Mouse (Mus musculus) sigmoid colon, adult 10 weeks (tissue): ENCODE measurements around the gene Syna. TPM values are rescaled to one million over a fixed set of nuclear protein-coding genes. Genes with fewer than 3 reads are reported as not detected.

ENCODE experiments used
- polyA plus RNA-seq: library from polyadenylated mRNA; stranded (reverse); fragments of 350-450 nt; fragmentation: Illumina TruSeq; extraction: RNeasy Lipid Tissue Mini Kit (QIAGEN cat#74804); gene quantifications from one replicate; pipeline ENCODE4 v1.2.3, GENCODE M21; 2014; ENCODE audit warnings: low read depth, low replicate concordance

The Syna gene
- 0.22 TPM for polyA plus RNA-seq

DNA sequence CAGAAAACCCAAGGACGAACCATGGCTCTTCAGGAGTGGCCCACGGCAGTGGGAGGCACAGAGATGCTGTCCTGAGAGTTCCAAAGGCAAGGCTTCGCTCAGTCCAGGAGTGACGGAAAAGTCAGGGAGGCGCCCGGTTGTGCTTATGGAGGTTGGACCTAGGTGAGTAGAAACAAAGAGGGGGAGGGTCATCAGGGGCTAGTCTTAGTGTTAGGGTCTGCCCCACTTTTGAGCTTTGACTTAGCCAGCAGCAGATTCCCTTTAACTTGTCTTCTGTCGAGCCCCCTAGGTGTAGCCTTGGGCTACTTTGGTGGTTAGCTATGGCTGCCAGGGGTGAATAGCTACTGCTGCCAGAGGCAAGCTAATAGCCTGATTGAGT is at the start of gene Syna:
TSS of gene Syna (minus strand) at position 101 of the 379 bp plus-strand sequence.

DNA sequence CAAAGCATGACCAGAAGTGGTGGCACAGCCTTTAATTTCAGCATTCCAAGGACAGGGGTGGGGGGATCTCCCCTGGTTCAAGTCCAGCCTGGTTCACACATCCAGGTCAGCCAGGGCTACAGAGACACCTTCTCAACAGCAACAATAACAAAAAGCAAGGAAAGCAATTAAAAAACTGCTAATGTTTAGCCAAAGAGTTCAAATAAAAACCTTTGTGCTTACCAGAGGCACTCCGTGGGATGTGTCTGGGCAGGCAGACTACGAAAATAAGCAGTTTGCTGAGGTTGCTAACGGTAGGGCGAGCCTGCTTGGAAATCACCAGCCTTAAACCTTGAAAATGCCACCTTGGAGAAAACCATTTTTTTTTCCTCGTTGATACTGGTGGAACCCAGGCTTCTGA is 21.2 kb upstream of the Syna start, which contains the start of gene Rfc2:
TSS of gene Rfc2 (plus strand) at position 221 of the 400 bp plus-strand sequence.

DNA sequence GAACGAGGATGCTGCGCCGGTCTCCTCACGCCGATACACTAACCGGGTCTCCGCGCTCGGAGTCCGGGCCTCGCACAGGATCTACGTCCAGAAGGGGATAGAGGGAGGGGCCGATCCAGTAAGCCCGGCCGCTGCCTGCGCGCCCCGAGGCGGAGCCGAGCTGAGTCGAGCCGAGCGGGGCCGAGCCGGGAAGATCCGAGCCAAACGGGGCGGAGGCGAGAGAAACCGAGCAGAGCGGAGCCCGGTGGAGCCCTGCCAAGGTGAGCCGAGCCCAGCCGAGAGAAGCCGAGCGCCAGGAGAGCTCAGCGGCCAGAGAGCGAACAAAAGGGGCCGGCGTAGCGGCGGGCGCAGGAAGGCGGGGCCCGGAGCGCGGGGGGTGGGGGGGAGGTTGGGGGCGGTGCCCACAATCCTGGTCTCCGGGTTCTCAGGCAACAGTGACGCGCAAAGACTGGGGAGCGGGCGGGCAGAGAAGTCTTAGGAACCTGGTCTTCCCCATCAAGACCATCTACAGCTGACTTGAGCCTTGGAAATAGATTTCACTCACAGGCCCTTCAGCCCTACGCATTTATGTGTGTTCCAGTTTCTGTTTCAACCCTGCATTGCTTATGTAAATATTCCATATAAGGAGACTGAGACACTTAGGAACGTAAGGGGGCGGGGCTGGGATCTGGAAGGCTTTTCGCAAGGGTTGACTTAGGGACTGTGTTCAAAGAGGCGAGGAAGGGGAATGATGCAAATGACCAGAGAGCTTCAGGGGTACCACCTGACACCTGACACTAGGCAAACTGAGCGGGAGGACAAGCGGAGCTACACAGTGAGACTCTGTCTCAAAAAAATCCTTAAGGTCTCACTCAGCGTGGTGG is 7.6 kb downstream of the Syna start, which contains the start of gene Clip2:
TSS of gene Clip2 (minus strand) at position 325 of the 863 bp plus-strand sequence.

Other genes with a start within 250 kb of the Syna start
- 43.3 TPM for gene Gtf2i, start 245.4 kb downstream of the Syna start, polyA plus RNA-seq
- 17.2 TPM for gene Gtf2ird1, start 103.5 kb downstream of the Syna start, polyA plus RNA-seq
- gene Clip2, start 7.7 kb downstream of the Syna start, polyA plus RNA-seq = 1.2 TPM
- 9.1 TPM for gene Rfc2, start 21.2 kb upstream of the Syna start, polyA plus RNA-seq
- 4.4 TPM for gene Lat2, start 54.9 kb upstream of the Syna start, polyA plus RNA-seq
- gene Eif4h, start 79.3 kb upstream of the Syna start, polyA plus RNA-seq = 116 TPM
- gene Limk1, start 128.4 kb upstream of the Syna start, polyA plus RNA-seq = 0.57 TPM
- gene Eln, start 187.2 kb upstream of the Syna start, polyA plus RNA-seq = 8.1 TPM